Mouse (Mus musculus) ES-E14 (cell line): ENCODE data around the gene Ufd1. TPM values are rescaled to one million over a fixed set of nuclear protein-coding genes. Genes with fewer than 3 reads are reported as not detected.
A peak's percentile ranks its signal among the peaks of the same experiment; 100 is the strongest.

Source experiments
- DNase-seq: peaks from one replicate; pipeline ENCODE4 v3.0.0-alpha.2; 2013; ENCODE audit warnings: low read depth, low spot score
- H3K27ac ChIP-seq: 2 replicates; pipeline ENCODE4 v1.5.1; 2012; ENCODE audit warnings: low read depth, mild to moderate bottlenecking, low read length, moderate library complexity, mixed read lengths; ENCODE audit not compliant: poor library complexity, insufficient read depth, severe bottlenecking
- H3K36me3 ChIP-seq: 2 replicates; pipeline ENCODE4 v1.6.1; 2012; ENCODE audit warnings: mild to moderate bottlenecking, low read length, moderate library complexity, mixed read lengths; ENCODE audit not compliant: control insufficient read depth, poor library complexity, insufficient read depth, severe bottlenecking
- H3K4me1 ChIP-seq, 2 experiments: fragments of 150-350 bp in 1 of 2; sonication (generic) in 1 of 2; 2 replicates each; pipeline ENCODE4 v1.6.1; 2012; ENCODE audit warnings: low read length in 2 of 2, mild to moderate bottlenecking in 1 of 2, mixed read lengths in 1 of 2; ENCODE audit not compliant: control insufficient read depth in 2 of 2, insufficient read depth in 2 of 2, poor library complexity in 1 of 2
- H3K4me3 ChIP-seq, 2 experiments: fragments of 150-350 bp in 1 of 2; sonication (generic) in 1 of 2; 2 replicates each; pipeline ENCODE4 v1.5.1; 2012; ENCODE audit warnings: low read length in 2 of 2, low read depth in 1 of 2, mild to moderate bottlenecking in 1 of 2, mixed read lengths in 1 of 2; ENCODE audit not compliant: insufficient read depth in 1 of 2, poor library complexity in 1 of 2, severe bottlenecking in 1 of 2
- H3K9ac ChIP-seq: 2 replicates; pipeline ENCODE4 v1.6.1; 2012; ENCODE audit warnings: low read depth, mild to moderate bottlenecking, low read length, mixed read lengths; ENCODE audit not compliant: poor library complexity, insufficient read depth, severe bottlenecking
- H3K9me3 ChIP-seq: fragments of 150-350 bp; sonication (generic); 2 replicates; pipeline ENCODE4 v1.6.1; 2012; ENCODE audit warnings: low read depth, mild to moderate bottlenecking, low read length; ENCODE audit not compliant: control insufficient read depth, insufficient read depth
- CHD2 ChIP-seq: IDR thresholded peaks from 2 replicates; pipeline ENCODE4 v1.6.1; 2014; ENCODE audit warnings: mild to moderate bottlenecking, low read depth, low read length, inconsistent platforms
- HCFC1 ChIP-seq: IDR thresholded peaks from 2 replicates; pipeline ENCODE4 v1.6.1; 2012; ENCODE audit warnings: low read length, inconsistent platforms, borderline replicate concordance; ENCODE audit not compliant: insufficient read depth
- MAFK ChIP-seq: IDR thresholded peaks from 2 replicates; pipeline ENCODE4 v1.6.1; 2014; ENCODE audit warnings: mild to moderate bottlenecking, low read depth, low read length, inconsistent platforms; ENCODE audit not compliant: insufficient read depth
- ZC3H11A ChIP-seq: IDR thresholded peaks from 2 replicates; pipeline ENCODE4 v1.6.1; 2012; ENCODE audit warnings: low read depth, mild to moderate bottlenecking, inconsistent platforms, low read length, borderline replicate concordance
- ZNF384 ChIP-seq: IDR thresholded peaks from 2 replicates; pipeline ENCODE4 v1.6.1; 2012; ENCODE audit warnings: low read depth, low read length, inconsistent platforms
- in situ Hi-C, 2 experiments: fragments of 600-800 bp; cut with MboI; formaldehyde crosslinking; loops; one replicate each; pipeline ENCODE4 v1.15.1; 2025; ENCODE audit warnings: low sequenced_read_pairs in 2 of 2, inconsistent platforms in 1 of 2; ENCODE audit not compliant: unreplicated experiment in 2 of 2
- total RNA-seq: library from RNA; depleted of rRNA; stranded (reverse); fragments of 300-350 nt; gene quantifications from 2 replicates; pipeline ENCODE4 v1.2.3, GENCODE M21; 2012; rRNA removed

Gene Ufd1
- 49.0 and 49.2 TPM in 2 replicates for total RNA-seq

GRCm38 (mm10) chr16:18811468-18812384, at the start of gene Ufd1, which contains the start of gene Cdc45:
TSS of gene Ufd1 (plus strand) at chr16:18811779.
TSS of gene Cdc45 (minus strand) at chr16:18811987.
- Histone ChIP-seq H3K27ac (peak within 1 kb of the TSS; percentile 37), H3K36me3 (peaks cover 19% of the 10 kb centered on the region)

GRCm38 (mm10) chr16:18762960-18763359, 48.6 kb upstream of the Ufd1 start:
- Histone ChIP-seq H3K9ac (no peak overlapping the region), H3K27ac (no peak overlapping the region), H3K36me3 (no peaks in the 10 kb centered on the region), H3K4me1 (peaks cover 0 to 3% of the 10 kb centered on the region in 2 experiments; a peak in 1 of 4 replicates), H3K4me3 (no peak overlapping the region), H3K9me3 (no peaks in the 10 kb centered on the region)
- TF ChIP-seq ZC3H11A (no peak), HCFC1 (no peak)
- in situ Hi-C loops: no loop called here
- DNase-seq: no peak

More at GRCm38 (mm10) chr16:18811468-18812384, at the start of gene Ufd1, which contains the start of gene Cdc45:
- in situ Hi-C loops: no loop called here
- TF ChIP-seq ZNF384 (0 out of 2 replicates have a peak, but pooled peaks have one; percentile 9), MAFK (no peak), ZC3H11A (no peak), HCFC1 (peak; percentile 97), CHD2 (peak; percentile 97)
- Histone ChIP-seq H3K9ac (peak within 1 kb of the TSS; percentile 95), H3K4me3 (peak within 1 kb of the TSS; percentile 83 to 87), H3K4me1 (peaks cover 0 to 3% of the 10 kb centered on the region in 2 experiments; a peak in 1 of 4 replicates), H3K9me3 (no peaks in the 10 kb centered on the region)
- DNase-seq: peak; percentile 88

- Histone ChIP-seq H3K4me3 (no peak overlapping the region), H3K9me3 (no peaks in the 10 kb centered on the region), H3K27ac (no peak overlapping the region), H3K4me1 (peaks cover 3 to 6% of the 10 kb centered on the region in 2 experiments; a peak in 3 of 4 replicates), H3K9ac (no peak overlapping the region), H3K36me3 (no peaks in the 10 kb centered on the region)
- in situ Hi-C loops: no loop called here
- no peak for TF ChIP-seq ZC3H11A
- TF ChIP-seq ZNF384: no peak
- no peak for TF ChIP-seq MAFK
- no peak for TF ChIP-seq HCFC1
- no peak for TF ChIP-seq CHD2
- DNase-seq: no peak
Measured at GRCm38 (mm10) chr16:18766390-18766789, 45.2 kb upstream of the Ufd1 start.

- Histone ChIP-seq H3K9ac (no peak overlapping the region), H3K36me3 (no peaks in the 10 kb centered on the region), H3K4me3 (no peak overlapping the region), H3K27ac (no peak overlapping the region), H3K4me1 (peaks cover 3 to 10% of the 10 kb centered on the region in 2 experiments; a peak in 3 of 4 replicates), H3K9me3 (no peaks in the 10 kb centered on the region)
- TF ChIP-seq ZC3H11A (no peak), ZNF384 (no peak), CHD2 (no peak), MAFK (no peak), HCFC1 (no peak)
- in situ Hi-C loops: no loop called here
- no peak for DNase-seq
Measured at GRCm38 (mm10) chr16:18769501-18769900, 42.1 kb upstream of the Ufd1 start.
